Mouse (Mus musculus) kidney, postnatal 0 days (tissue): ENCODE data around the gene Stam2. TPM values are rescaled to one million over a fixed set of nuclear protein-coding genes. Genes with fewer than 3 reads are reported as not detected.
A peak's percentile ranks its signal among the peaks of the same experiment; 100 is the strongest.

Experiments
- ATAC-seq: fragments of 200-750 bp; cut with Nextera tagmentation; replicated peaks from 2 replicates; pipeline ENCODE4 v1.8.0; 2017; ENCODE audit warnings: low read depth, moderate number of reproducible peaks, moderate TSS enrichment, moderate library complexity; ENCODE audit not compliant: low FRiP score
- DNase-seq: peaks from one replicate; pipeline ENCODE4 v3.0.0-alpha.2; 2016; ENCODE audit warnings: low spot score
- H3K27ac ChIP-seq: fragments of 300-500 bp; sonication (generic); 2 replicates; pipeline ENCODE4 v1.5.1; 2014; ENCODE audit warnings: mild to moderate bottlenecking
- H3K27me3 ChIP-seq: fragments of 300-500 bp; sonication (generic); 2 replicates; pipeline ENCODE4 v1.6.1; 2014; ENCODE audit warnings: low read length, mixed read lengths; ENCODE audit not compliant: insufficient read depth
- H3K36me3 ChIP-seq: fragments of 300-500 bp; sonication (generic); 2 replicates; pipeline ENCODE4 v1.6.1; 2014; ENCODE audit warnings: low read length, mixed read lengths; ENCODE audit not compliant: insufficient read depth
- H3K4me1 ChIP-seq: fragments of 300-500 bp; sonication (generic); replicated peaks from 2 replicates; pipeline ENCODE4 v1.6.1; 2014; ENCODE audit warnings: antibody characterized with exemption, low read length, mixed read lengths; ENCODE audit not compliant: insufficient read depth
- H3K4me2 ChIP-seq: fragments of 300-500 bp; sonication (generic); 2 replicates; pipeline ENCODE4 v1.6.1; 2014; ENCODE audit warnings: mild to moderate bottlenecking, low read length, moderate library complexity, mixed read lengths
- H3K4me3 ChIP-seq: fragments of 300-500 bp; sonication (generic); replicated peaks from 2 replicates; pipeline ENCODE4 v1.5.1; 2014; ENCODE audit warnings: low read depth, low read length
- H3K9ac ChIP-seq: fragments of 300-500 bp; sonication (generic); 2 replicates; pipeline ENCODE4 v1.6.1; 2014; ENCODE audit warnings: low read depth, low read length
- H3K9me3 ChIP-seq: fragments of 300-500 bp; sonication (generic); replicated peaks from 2 replicates; pipeline ENCODE4 v1.6.1; 2016; ENCODE audit warnings: low read length, inconsistent platforms, mixed read lengths
- CTCF ChIP-seq: IDR thresholded peaks from 2 replicates; pipeline ENCODE4 v1.5.1; 2016; ENCODE audit warnings: antibody characterized with exemption, low read depth, mild to moderate bottlenecking, moderate library complexity
- WGBS: fragments of 180-500 bp; shearing (Covaris S2); extraction: QIAGEN DNeasy Blood & Tissue Kit; methylation state at CpG from one replicate; pipeline ENCODE4 v1.1.7; 2014; 5-methylcytosine and 5-hydroxymethylcytosine counted together
- polyA plus RNA-seq: library from polyadenylated mRNA; unstranded; fragments of >200 nt; fragmentation: Nextera tagmentation; extraction: Ambion mirVana; gene quantifications from 2 replicates; pipeline ENCODE4 v1.2.1, GENCODE M21; 2015

Stam2 gene
- polyA plus RNA-seq, 1 experiment from 2014 or later = 29.8 TPM

- H3K4me2 ChIP-seq = no peak overlapping the region
- no peak overlapping the region for H3K4me3 ChIP-seq
- H3K36me3 ChIP-seq = peaks cover 16% of the 10 kb centered on the region
- DNase-seq = no peak
- TF ChIP-seq CTCF = no peak
- no peaks in the 10 kb centered on the region for H3K9me3 ChIP-seq
- no peak overlapping the region for H3K9ac ChIP-seq
- ATAC-seq = no peak
- H3K27ac ChIP-seq = no peak overlapping the region
- 90% methylated on average over 4 of the region's 4 CpGs for WGBS
- no peaks in the 10 kb centered on the region for H3K4me1 ChIP-seq
- H3K27me3 ChIP-seq = no peaks in the 10 kb centered on the region
Measured at GRCm38 (mm10) chr2:52714111-52714510, 28.0 kb downstream of the Stam2 start.

- peaks cover 19% of the 10 kb centered on the region for H3K36me3 ChIP-seq
- no peaks in the 10 kb centered on the region for H3K27me3 ChIP-seq
- peak; percentile 29; the same call in 1 of the 2 replicates for TF ChIP-seq CTCF
- no peak overlapping the region for H3K4me2 ChIP-seq
- no peak overlapping the region for H3K4me3 ChIP-seq
- WGBS = 69% methylated on average over 2 of the region's 2 CpGs
- H3K27ac ChIP-seq = no peak overlapping the region
- ATAC-seq (no peak), DNase-seq (no peak)
- no peak overlapping the region for H3K9ac ChIP-seq
- H3K9me3 ChIP-seq = no peaks in the 10 kb centered on the region
- no peaks in the 10 kb centered on the region for H3K4me1 ChIP-seq
Measured at GRCm38 (mm10) chr2:52710804-52711203, 31.3 kb downstream of the Stam2 start.

GRCm38 (mm10) chr2:52709417-52709816 lies 32.7 kb downstream of the Stam2 start:
- no peak overlapping the region for H3K9ac ChIP-seq

DNA sequence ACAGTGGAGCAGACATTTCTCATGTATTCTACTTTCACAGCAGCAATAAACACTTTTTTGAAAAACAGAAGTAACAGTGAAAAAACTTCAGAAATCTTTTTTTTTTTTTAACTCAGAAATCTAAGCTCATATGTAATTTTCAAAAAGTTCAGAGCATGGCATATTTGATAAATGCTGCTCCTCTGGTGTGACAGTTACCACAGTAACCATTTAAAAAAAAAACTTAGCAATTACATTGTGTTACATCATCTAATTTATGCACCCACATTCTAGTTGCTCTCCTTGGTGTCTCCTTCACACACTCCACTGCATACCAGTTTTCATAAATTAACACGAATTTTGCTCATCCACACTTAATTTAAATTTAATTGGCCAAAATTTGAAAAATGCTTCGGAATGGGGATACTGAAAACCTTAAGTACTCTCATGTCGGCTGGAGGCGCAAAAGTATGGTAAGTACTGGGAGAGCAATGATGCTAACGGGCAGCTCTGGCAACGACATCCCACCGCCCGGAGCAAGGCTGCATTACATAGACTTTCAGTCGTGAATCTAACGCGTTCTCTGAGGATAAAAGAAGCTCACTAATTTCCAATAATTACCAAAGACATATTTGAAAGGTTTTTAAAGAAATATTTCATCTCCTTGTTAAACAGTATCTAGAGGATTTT lies 40.6 kb downstream of the Stam2 start:
- Histone ChIP-seq H3K27ac (no peak overlapping the region), H3K9ac (no peak overlapping the region), H3K36me3 (peaks cover 11% of the 10 kb centered on the region; the same call in 1 of the 2 replicates), H3K4me2 (no peak overlapping the region), H3K4me1 (no peaks in the 10 kb centered on the region), H3K4me3 (no peak overlapping the region), H3K27me3 (no peaks in the 10 kb centered on the region), H3K9me3 (no peaks in the 10 kb centered on the region)
- DNase-seq (no peak), ATAC-seq (no peak)
- TF ChIP-seq CTCF = no peak
- 90% methylated on average over 11 of the region's 11 CpGs for WGBS

More at GRCm38 (mm10) chr2:52709417-52709816, 32.7 kb downstream of the Stam2 start:
- Histone ChIP-seq H3K4me3 (no peak overlapping the region), H3K4me1 (no peaks in the 10 kb centered on the region), H3K36me3 (peaks cover 15% of the 10 kb centered on the region), H3K27ac (no peak overlapping the region), H3K4me2 (no peak overlapping the region), H3K27me3 (no peaks in the 10 kb centered on the region), H3K9me3 (no peaks in the 10 kb centered on the region)
- 95% methylated on average over 5 of the region's 5 CpGs for WGBS
- TF ChIP-seq CTCF = no peak
- ATAC-seq (no peak), DNase-seq (no peak)

DNA sequence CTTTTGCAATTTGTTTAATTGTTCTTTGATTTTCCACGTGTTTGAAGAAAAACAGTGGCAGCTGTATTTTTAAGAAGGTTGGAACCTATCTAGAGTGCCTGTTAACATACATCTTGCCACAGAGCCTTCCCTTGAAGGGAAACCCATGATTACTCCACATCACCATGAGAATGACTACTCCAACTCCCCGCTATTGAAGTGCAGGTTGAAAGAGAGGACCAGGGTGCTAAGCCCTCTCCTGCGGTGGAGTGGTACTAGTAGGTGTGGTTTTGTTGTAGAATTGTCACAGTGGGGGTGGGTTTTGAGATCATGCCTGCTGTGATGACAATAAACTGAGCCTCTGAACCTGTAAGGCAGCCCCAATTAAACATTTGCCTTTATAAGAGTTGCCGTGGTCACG lies 41.7 kb downstream of the Stam2 start:
- no peak overlapping the region for H3K4me2 ChIP-seq
- H3K27me3 ChIP-seq = no peaks in the 10 kb centered on the region
- no peaks in the 10 kb centered on the region for H3K4me1 ChIP-seq
- DNase-seq (no peak), ATAC-seq (no peak)
- no peak for TF ChIP-seq CTCF
- H3K9me3 ChIP-seq = no peaks in the 10 kb centered on the region
- peaks cover 11% of the 10 kb centered on the region for H3K36me3 ChIP-seq
- no peak overlapping the region for H3K9ac ChIP-seq
- H3K4me3 ChIP-seq = no peak overlapping the region
- no peak overlapping the region for H3K27ac ChIP-seq
- WGBS = 50% methylated on average over 5 of the region's 5 CpGs

DNA sequence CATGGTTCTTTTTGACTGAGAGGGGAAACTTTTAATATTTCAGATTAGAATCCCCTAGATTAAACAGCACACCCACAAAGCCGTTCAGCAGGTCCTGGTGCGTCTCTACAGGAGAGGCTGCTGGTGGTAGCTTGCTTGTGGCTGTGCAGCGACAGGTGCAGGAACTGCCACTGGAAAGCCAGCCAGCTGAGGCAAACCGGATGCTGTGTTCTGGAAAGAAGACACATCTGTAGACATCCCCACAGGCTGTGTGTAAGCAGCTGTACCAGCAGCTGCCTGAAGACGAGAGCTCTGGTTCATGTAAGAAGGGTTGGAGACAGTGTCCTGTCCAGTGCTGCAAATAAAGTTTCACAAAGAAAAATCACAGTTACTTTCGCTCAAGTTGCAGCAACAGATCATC lies 47.5 kb downstream of the Stam2 start:
- no peaks in the 10 kb centered on the region for H3K9me3 ChIP-seq
- no peak for TF ChIP-seq CTCF
- peaks cover 13% of the 10 kb centered on the region for H3K36me3 ChIP-seq
- H3K9ac ChIP-seq = no peak overlapping the region
- ATAC-seq (no peak), DNase-seq (no peak)
- H3K4me2 ChIP-seq = no peak overlapping the region
- no peaks in the 10 kb centered on the region for H3K27me3 ChIP-seq
- no peak overlapping the region for H3K27ac ChIP-seq
- no peaks in the 10 kb centered on the region for H3K4me1 ChIP-seq
- 53% methylated on average over 6 of the region's 6 CpGs for WGBS
- no peak overlapping the region for H3K4me3 ChIP-seq

DNA sequence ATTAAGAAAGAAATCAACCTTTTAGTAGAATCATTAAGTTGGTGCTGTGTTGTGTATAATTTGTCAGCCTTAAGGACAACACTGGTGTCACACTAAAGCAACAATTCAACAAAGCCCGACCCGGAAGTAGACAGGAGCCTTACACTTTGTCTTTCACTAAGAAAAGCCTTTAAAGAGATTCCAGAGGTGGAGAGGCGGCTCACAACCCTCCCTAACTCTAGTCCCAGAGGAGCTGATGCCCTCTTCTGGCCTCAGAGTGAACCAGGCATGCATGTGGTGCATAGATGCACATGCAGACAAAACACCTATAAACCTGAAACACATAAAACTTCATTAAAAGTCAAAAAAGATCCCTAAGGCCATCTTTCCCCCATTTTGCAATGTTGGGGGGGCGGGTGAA lies 50.3 kb downstream of the Stam2 start:
- ATAC-seq (no peak), DNase-seq (no peak)
- Histone ChIP-seq H3K4me3 (no peak overlapping the region), H3K36me3 (peaks cover 10% of the 10 kb centered on the region; the same call in 1 of the 2 replicates), H3K27ac (no peak overlapping the region), H3K27me3 (no peaks in the 10 kb centered on the region), H3K9me3 (no peaks in the 10 kb centered on the region), H3K4me1 (no peaks in the 10 kb centered on the region), H3K4me2 (no peak overlapping the region), H3K9ac (no peak overlapping the region)
- WGBS = 87% methylated on average over 4 of the region's 4 CpGs
- peak; percentile 43; the same call in 1 of the 2 replicates for TF ChIP-seq CTCF
